Mouse (Mus musculus) naive thymus-derived CD4-positive, alpha-beta T cell, adult 2 months (primary cell): Measurements from ENCODE around the gene Ssr2.
A peak's percentile ranks its signal among the peaks of the same experiment; 100 is the strongest.

ENCODE experiments used
- DNase-seq: peaks from one replicate; pipeline ENCODE4 v3.0.0-alpha.2; 2011; ENCODE audit warnings: low read depth

The Ssr2 gene

GRCm38 (mm10) chr3:88541622-88542401 lies 33.9 kb upstream of the Ssr2 start:
- DNase-seq, result no peak

DNA sequence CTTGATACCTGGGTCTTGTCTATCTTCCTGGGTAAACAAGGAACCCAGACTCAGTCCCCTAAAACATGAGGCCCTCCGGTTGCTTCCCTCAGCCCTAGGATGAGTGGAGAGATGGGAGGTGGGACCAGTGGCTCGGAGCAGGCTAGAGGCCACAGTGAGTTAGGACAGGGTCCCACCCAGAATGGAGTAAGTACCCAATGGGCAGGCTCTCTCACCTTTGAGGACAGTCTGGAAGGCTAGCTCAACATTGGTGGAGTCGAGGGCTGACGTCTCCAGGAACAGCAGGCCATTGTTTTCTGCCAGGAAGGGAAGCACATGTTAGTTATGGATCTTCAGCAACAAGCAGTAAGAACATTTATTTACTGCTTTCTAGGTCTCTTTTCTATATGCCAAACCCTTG lies 33.2 kb upstream of the Ssr2 start:
- no peak for DNase-seq

GRCm38 (mm10) chr3:88543174-88543573 lies 32.5 kb upstream of the Ssr2 start:
- DNase-seq, result no peak

- DNase-seq, result peak; percentile 36
Measured at GRCm38 (mm10) chr3:88543651-88544410, 31.8 kb upstream of the Ssr2 start.

DNA sequence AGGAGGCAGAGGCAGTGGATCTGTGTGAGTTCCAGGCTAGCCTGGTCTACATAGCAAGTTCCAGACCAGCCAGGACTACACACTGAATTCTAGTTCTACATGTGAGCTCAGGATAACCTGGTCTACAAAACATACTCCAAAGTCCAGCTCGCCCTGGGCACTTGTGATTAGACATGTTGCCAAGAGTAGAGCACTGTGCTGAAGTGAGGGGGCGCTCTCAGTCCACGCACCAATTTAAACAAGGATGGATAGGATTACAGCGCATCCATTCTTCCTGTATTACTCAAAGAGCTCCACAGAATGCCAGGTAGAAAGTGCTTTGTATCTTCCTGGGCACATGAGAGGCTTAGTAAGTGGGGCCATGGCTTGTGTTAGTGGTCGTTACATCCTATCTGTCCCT lies 31.2 kb upstream of the Ssr2 start:
- no peak for DNase-seq

- DNase-seq, result no peak
Measured at GRCm38 (mm10) chr3:88544955-88545591, 30.6 kb upstream of the Ssr2 start.

DNA sequence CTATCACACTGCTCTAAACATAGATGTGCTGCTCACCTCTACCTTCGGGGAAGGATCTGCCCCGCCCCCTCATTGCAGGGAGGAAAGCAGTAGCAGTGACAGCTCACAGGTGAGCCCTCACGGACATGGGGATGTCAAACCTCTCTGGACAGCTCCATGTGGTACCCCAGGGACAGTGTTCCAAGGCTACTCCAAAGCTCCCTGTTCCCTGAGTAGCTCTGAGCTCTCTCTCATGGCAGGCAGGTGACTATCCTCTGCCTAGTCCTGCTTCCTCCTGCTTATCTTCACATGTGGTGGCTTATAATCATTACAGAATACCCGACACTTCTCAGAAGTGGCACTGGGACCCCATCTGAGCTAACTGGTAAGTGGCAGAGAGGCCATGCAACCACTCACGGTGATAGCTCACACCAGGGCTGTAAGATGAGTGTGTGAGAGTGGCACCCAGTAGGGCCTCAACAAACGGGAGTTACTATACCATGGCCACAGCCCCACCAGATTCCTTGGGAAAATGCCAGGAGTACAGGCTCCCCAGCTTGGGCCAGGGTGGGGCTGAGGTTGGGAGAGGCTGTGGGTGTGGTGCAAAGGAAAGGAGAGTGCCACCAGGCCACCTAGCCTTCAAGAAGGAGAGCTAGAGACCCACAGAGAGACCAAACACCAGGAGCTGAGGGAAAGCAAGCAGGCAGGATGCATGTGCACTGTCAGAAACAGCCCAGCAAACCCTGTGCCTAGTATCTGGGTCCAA lies 28.8 kb upstream of the Ssr2 start:
- no peak for DNase-seq

- no peak for DNase-seq
Measured at GRCm38 (mm10) chr3:88548180-88548917, 27.3 kb upstream of the Ssr2 start, which contains the start of gene Rab25. TSS of gene Rab25 (minus strand) at chr3:88548300.

DNA sequence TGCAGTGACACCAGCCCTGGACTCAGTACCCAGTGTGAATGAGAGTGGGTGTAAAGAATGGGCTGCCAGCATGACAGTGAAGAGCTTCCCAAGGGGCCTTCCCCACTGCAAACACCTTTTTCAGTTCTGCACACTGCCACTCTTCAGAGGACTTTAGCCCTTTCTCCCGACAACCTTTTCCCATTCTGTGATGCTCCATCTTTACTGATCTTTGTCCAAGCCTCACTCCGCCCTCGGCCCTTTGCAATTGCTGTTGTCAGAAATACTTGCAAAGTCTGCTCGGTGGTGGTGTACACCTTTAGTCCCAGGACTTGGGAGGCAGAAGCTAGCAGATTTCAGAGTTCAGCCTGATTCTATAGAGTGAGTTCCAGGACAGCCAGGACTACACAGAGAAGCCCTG lies 24.1 kb upstream of the Ssr2 start:
- DNase-seq, result no peak

GRCm38 (mm10) chr3:88552082-88552645 lies 23.5 kb upstream of the Ssr2 start:
- no peak for DNase-seq

DNA sequence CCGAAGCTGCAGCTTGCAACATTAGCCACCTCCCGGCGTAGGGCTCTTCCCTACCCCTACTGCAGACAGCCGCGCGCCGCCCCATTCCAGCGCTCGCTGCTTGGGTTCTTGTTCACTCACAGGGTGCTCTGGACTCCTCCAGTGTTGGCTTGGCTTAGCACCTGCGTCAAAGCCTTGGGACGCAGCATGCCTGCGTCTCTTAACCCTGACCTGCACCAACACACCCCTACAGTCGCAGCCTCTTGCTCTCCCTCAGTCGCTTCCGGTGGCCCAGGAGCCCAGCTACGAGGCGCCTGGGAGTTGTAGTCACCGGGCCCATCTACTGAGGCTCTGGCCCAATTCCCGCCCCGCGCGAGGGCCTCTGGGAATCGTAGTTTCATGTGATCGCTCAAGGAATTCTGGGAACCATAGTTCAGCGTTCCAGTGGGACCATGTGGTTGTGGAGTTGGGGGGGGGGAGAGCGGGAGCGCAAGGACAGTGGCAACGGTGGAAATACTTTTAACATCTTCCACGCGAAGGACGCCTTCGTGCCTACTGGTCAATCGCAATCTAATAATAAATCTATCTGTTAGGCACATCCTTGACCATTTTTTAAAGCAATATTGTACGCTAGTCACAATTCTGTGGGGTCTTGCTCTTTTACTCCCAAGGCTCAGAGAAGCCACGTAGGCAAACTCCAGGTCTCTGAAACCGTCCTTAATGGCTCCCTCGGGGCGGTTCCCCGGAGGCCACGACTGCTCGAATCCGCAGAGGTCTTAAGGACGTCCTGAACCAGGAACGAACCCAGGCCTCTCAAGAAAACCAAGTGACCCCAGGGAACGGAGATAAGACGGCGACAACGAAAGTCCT lies 22.8 kb upstream of the Ssr2 start, which contains the start of gene Lamtor2:
TSS of gene Lamtor2 (minus strand) at position 399 of the 849 bp plus-strand sequence.
- DNase-seq, result peak; percentile 91

- peak; percentile 90 for DNase-seq
Measured at GRCm38 (mm10) chr3:88553525-88553879, 22.2 kb upstream of the Ssr2 start, which contains the start of gene Ubqln4. TSS of gene Ubqln4 (plus strand) at chr3:88553758.

GRCm38 (mm10) chr3:88553880-88554586 lies 21.6 kb upstream of the Ssr2 start:
- peak; percentile 72 for DNase-seq

- no peak for DNase-seq
Measured at GRCm38 (mm10) chr3:88555069-88555605, 20.5 kb upstream of the Ssr2 start.

DNA sequence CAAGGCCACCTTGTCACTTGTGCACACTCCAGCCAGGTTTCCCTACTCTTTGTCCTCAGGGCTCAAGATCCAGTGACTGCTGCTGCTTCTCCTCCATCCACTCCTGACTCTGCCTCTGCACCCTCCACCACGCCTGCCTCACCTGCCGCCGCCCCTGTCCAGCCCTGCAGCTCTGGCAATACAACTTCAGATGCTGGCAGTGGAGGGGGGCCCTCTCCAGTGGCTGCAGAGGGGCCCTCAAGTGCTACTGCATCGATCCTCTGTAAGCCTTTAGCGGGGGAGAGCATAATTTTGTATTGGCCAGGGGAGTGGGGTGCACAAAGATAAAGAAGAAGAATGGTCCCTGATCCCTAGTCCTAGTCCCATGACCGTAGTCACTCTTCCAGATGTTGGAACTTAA lies 19.9 kb upstream of the Ssr2 start:
- DNase-seq, result no peak

DNA sequence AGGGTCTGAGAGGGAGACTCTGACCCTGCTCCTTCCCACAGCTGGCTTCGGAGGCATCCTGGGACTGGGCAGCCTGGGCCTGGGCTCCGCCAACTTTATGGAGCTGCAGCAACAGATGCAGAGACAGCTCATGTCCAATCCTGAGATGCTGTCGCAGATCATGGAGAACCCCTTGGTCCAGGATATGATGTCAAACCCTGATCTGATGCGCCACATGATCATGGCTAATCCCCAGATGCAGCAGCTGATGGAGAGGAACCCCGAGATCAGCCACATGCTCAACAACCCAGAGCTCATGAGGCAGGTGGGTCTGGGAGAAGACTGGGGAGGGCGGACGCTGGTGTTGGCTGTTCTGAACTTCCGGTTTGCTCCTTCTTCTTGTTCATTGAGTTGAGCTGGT lies 19.1 kb upstream of the Ssr2 start:
- no peak for DNase-seq

DNA sequence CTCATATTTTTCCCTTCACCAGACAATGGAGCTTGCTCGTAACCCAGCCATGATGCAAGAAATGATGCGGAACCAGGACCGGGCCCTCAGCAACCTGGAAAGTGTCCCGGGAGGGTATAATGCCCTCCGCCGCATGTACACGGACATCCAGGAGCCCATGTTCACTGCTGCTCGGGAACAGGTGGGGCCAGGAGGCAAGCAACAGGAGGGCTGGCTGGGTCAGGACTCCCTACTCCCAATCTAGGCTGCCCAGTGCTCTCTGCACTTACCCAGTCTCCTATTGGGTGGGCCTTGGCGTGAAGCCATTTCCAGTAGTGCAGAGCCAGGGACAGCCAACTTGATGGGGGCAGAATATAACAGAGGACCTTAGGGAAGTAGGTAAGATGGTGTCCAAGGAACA lies 16.1 kb upstream of the Ssr2 start:
- DNase-seq, result no peak

- DNase-seq, result no peak
Measured at GRCm38 (mm10) chr3:88561989-88562388, 13.7 kb upstream of the Ssr2 start.

DNA sequence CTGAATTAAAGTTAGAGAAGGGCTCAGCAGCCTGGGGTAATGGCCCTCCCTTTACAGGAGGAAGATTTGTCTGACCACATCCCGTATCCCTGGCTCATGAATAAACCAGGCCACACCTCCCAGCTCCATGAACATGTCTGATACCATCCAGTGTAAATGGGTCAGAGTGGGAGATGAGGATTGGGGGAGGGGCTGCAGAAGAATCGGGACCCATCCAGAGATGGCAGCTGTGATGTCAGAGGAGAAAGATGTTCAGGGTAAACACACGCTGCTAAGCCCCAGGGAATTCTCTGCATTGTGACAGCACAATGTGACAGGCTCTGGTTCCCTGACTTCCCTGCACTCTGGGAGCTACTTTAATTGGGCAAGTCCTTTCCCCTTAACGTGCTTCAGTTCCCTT lies 12.2 kb upstream of the Ssr2 start:
- DNase-seq, result no peak
